Mouse (Mus musculus): ENCODE measurements around the gene Ptgds. TPM values are rescaled to one million over a fixed set of nuclear protein-coding genes. Genes with fewer than 3 reads are reported as not detected.

Ptgds gene
- total RNA-seq, 2 experiments from 2014 or later = 665 to 881 TPM

GRCm38 (mm10) chr2:25417426-25417825 lies 52.4 kb downstream of the Ptgds start:
- intact Hi-C loops (cut with DNase I) = no loop called here
- peak; percentile 70 for DNase-seq

Small RNA genes within 50 kb of the gene (microRNA-seq; reads per million reads assigned to microRNA genes)
- gene Mir3087 = 8.4 reads per million, percentile 22 among the genes with 10 or more reads in this experiment

Other genes starting within 250 kb of the Ptgds start
- gene Tubb4b, start 245.3 kb downstream of the Ptgds start, total RNA-seq (2021) = 100 to 1,000 TPM; 324 to 351 TPM
- gene Slc34a3, start 235.7 kb downstream of the Ptgds start, total RNA-seq (2021) = not detected
- not detected for gene Rnf224, start 233.3 kb downstream of the Ptgds start, total RNA-seq (2021)
- gene Rnf208, start 227.8 kb downstream of the Ptgds start, total RNA-seq (2021) = 100 to 1,000 TPM; 169 to 189 TPM
- not detected for gene Cysrt1, start 227.6 kb downstream of the Ptgds start, total RNA-seq (2021)
- gene AL732309.1, start 223.2 kb downstream of the Ptgds start, total RNA-seq (2021) = 1 to 10 TPM; 2.4 to 7.7 TPM
- gene Tmem203, start 214.6 kb downstream of the Ptgds start, total RNA-seq (2021) = 10 to 100 TPM; 26.4 to 26.8 TPM
- 10 to 100 TPM; 15.4 to 16.2 TPM for gene Tprn, start 207.4 kb downstream of the Ptgds start, total RNA-seq (2021)
- gene Ssna1, start 197.6 kb downstream of the Ptgds start, total RNA-seq (2021) = 10 to 100 TPM; 72.3 to 75.7 TPM
- 100 to 1,000 TPM; 108 to 121 TPM for gene Anapc2, start 197.6 kb downstream of the Ptgds start, total RNA-seq (2021)
- not detected for gene Tmem210, start 181.9 kb downstream of the Ptgds start, total RNA-seq (2021)
- gene Lrrc26, start 180.1 kb downstream of the Ptgds start, total RNA-seq (2021) = not detected
- gene Grin1, start 150.9 kb downstream of the Ptgds start, total RNA-seq (2021) = 100 to 1,000 TPM; 163 to 186 TPM
- gene Man1b1, start 137.7 kb downstream of the Ptgds start, total RNA-seq (2021) = 10 to 100 TPM; 51.0 to 61.3 TPM
- gene Dpp7, start 113.7 kb downstream of the Ptgds start, total RNA-seq (2021) = 10 to 100 TPM; 23.0 to 27.3 TPM
- 1 to 10 TPM; 6.5 to 7.3 TPM for gene Uap1l1, start 104.4 kb downstream of the Ptgds start, total RNA-seq (2021)
- gene Sapcd2, start 97.7 kb downstream of the Ptgds start, total RNA-seq (2021) = 10 to 100 TPM; 11.7 to 11.8 TPM
- gene Entpd2, start 74.2 kb downstream of the Ptgds start, total RNA-seq (2021) = 1 to 10 TPM; 6.8 to 7.2 TPM
- 100 to 1,000 TPM; 478 to 490 TPM for gene Npdc1, start 70.7 kb downstream of the Ptgds start, total RNA-seq (2021)
- gene Fut7, start 46.8 kb downstream of the Ptgds start, total RNA-seq (2021) = under 1 TPM in 1 of 2 experiments, not detected in 1; 0.16 TPM
- 10 to 100 TPM; 78.4 to 99.2 TPM for gene Abca2, start 41.3 kb downstream of the Ptgds start, total RNA-seq (2021)
- gene Clic3, start 13.2 kb downstream of the Ptgds start, total RNA-seq (2021) = under 1 TPM in 1 of 2 experiments, not detected in 1; 0.52 TPM
- 10 to 100 TPM; 83.1 to 92.4 TPM for gene Paxx, start 9.0 kb downstream of the Ptgds start, total RNA-seq (2021)
- gene Lcn12, start 23.9 kb upstream of the Ptgds start, total RNA-seq (2021) = not detected
- gene Fbxw5, start 30.7 kb upstream of the Ptgds start, total RNA-seq (2021) = 100 to 1,000 TPM; 117 TPM
- gene C8g, start 31.7 kb upstream of the Ptgds start, total RNA-seq (2021) = 1 to 10 TPM in 1 of 2 experiments, under 1 TPM in 1; 0.98 to 1.3 TPM
- 1 to 10 TPM; 7.5 to 8.6 TPM for gene Traf2, start 76.9 kb upstream of the Ptgds start, total RNA-seq (2021)
- 100 to 1,000 TPM; 154 to 155 TPM for gene Edf1, start 87.8 kb upstream of the Ptgds start, total RNA-seq (2021)
- 1 to 10 TPM; 1.8 to 2.9 TPM for gene Mamdc4, start 104.8 kb upstream of the Ptgds start, total RNA-seq (2021)
- 10 to 100 TPM; 77.1 to 79.5 TPM for gene Phpt1, start 105.2 kb upstream of the Ptgds start, total RNA-seq (2021)
- gene Ajm1, start 111.7 kb upstream of the Ptgds start, total RNA-seq (2021) = 10 to 100 TPM; 49.0 to 59.4 TPM
- gene Rabl6, start 138.5 kb upstream of the Ptgds start, total RNA-seq (2021) = 10 to 100 TPM; 85.9 to 87.1 TPM
- gene Ccdc183, start 147.6 kb upstream of the Ptgds start, total RNA-seq (2021) = not detected
- gene Tmem141, start 152.0 kb upstream of the Ptgds start, total RNA-seq (2021) = 10 to 100 TPM; 21.7 to 27.1 TPM
- gene Fcna, start 158.0 kb upstream of the Ptgds start, total RNA-seq (2021) = 1 to 10 TPM; 1.0 to 1.6 TPM
- not detected for gene Lcn8, start 183.1 kb upstream of the Ptgds start, total RNA-seq (2021)
- gene Lcn5, start 187.9 kb upstream of the Ptgds start, total RNA-seq (2021) = not detected
- not detected for gene Lcn6, start 206.7 kb upstream of the Ptgds start, total RNA-seq (2021)
- not detected for gene Lcn10, start 212.7 kb upstream of the Ptgds start, total RNA-seq (2021)
- gene Obp2a, start 230.0 kb upstream of the Ptgds start, total RNA-seq (2021) = not detected
- gene Bmyc, start 236.7 kb upstream of the Ptgds start, total RNA-seq (2021) = 10 to 100 TPM; 75.2 to 76.6 TPM